Mouse (Mus musculus) brain, embryonic 18.5 days (tissue): ENCODE results near the gene Rom1.
A peak's percentile ranks its signal among the peaks of the same experiment; 100 is the strongest.

Source experiments
- DNase-seq: peaks from one replicate; pipeline ENCODE4 v3.0.0-alpha.2; 2012; ENCODE audit warnings: low read depth, low spot score

Gene Rom1

GRCm38 (mm10) chr19:8942276-8942964, 13.3 kb upstream of the Rom1 start:
- DNase-seq = no peak

GRCm38 (mm10) chr19:8941515-8942217, 12.5 kb upstream of the Rom1 start, which contains the start of gene Mta2:
TSS of gene Mta2 (plus strand) at chr19:8941875.
- DNase-seq = peak; percentile 92

DNA sequence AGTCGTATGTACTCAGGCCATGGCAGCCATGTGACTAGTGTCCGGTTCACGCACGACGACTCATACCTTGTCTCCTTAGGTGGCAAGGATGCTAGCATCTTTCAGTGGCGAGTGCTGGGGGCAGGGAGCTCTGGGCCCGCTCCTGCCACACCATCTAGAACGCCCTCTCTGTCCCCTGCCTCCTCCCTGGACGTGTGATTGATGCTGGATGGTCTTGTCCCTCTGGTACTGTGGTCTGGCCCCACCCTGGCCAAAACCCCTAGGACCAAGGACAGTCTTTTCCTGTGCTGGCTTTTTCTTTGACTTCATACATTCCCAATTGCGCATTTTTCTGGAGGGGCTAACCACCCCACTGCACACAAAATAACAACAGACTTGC, 12.0 kb upstream of the Rom1 start:
- no peak for DNase-seq

- no peak for DNase-seq
These were observed 11.5 kb upstream of the Rom1 start for GRCm38 (mm10) chr19:8940526-8941133.

DNA sequence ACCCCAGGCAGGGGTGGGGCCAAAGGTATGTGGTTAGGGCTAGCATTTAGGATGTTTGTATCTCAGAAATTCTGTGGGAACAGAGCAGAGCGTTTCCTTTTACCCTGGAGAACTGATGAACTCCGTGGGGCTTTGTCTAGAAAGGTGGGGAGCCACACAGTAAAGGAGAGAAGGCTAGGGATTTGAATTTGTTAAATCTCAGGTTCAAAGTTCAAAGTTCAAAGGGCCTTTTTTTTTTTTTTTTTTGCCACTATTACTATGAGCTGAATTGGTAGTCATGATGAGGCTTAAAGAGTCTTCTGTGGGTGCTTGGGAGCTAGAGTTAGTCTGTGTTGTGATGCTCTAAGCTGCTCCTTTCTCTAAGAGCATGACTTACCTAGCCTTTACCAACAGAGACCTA, 7.6 kb upstream of the Rom1 start:
- DNase-seq = no peak

DNA sequence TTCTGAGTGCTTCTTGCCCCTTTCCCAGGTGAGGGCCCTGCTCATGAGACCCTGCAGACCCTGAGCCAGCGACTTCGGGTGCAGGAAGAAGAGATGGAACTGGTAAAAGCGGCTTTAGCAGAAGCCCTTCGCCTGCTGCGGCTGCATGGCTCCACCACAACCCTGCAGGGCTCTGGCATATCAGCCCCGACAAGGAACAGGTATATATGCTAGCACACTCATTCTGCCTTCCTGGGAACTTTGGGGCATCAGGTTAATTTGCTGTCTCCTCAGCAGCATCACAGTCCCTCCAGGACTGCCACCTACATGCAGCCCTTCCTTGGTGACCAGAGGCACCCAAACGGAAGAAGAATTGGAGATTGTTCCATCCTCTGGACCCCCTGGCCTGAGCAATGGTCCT, 1.6 kb upstream of the Rom1 start:
- no peak for DNase-seq

- DNase-seq = no peak
These were observed 961 bp upstream of the Rom1 start for GRCm38 (mm10) chr19:8930117-8930516.

GRCm38 (mm10) chr19:8928689-8929223, 400 bp downstream of the Rom1 start:
- no peak for DNase-seq

- no peak for DNase-seq
These were observed 1.1 kb downstream of the Rom1 start for GRCm38 (mm10) chr19:8927891-8928525.

GRCm38 (mm10) chr19:8926766-8927165, 2.4 kb downstream of the Rom1 start:
- no peak for DNase-seq

- DNase-seq = no peak
These were observed 7.4 kb downstream of the Rom1 start for GRCm38 (mm10) chr19:8921741-8922140.

DNA sequence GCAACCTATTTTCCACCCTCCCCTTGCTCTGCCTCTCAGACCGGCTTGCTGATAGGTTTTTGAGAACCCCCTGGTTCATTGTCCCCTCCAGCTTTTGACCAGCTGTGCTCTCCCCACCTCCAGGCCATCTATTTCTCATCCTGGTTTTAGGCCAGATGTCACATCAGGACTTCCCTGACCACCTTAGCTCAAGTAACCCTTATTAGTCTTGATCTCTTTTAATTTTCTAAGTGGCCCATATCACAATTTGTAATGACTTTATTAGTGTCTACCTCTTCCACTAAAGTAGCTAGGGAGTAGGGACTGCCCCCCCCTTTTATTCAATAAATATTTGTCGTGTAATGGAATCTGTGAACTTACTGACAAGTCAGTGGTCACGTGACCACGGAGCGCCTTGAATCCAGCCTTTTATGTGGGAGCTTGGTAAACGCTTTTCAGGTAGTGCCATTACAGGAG, 8.3 kb downstream of the Rom1 start:
- no peak for DNase-seq

GRCm38 (mm10) chr19:8920073-8920736, 9.0 kb downstream of the Rom1 start, which contains the start of gene B3gat3:
TSS of gene B3gat3 (plus strand) at chr19:8920374.
- peak; percentile 63 for DNase-seq

DNA sequence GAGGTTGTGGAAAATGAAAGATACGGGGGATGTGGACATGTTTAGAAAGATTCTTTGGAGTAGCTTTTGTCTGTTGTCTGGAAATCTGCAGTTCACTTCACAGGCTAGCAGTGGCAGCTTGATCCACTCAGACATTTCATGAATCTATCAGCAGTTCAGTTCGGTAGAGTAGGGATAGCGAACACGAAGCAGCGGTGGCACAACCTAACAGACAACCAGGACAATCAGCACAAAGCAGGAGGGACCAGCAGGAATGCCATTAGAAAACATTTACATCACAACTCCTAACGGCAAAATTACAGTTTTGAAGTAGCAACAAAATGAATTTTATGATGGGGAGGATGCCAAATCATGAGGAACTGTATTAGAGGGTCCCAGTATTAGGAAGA, 9.5 kb downstream of the Rom1 start:
- DNase-seq = no peak

- DNase-seq = no peak
These were observed 10.2 kb downstream of the Rom1 start for GRCm38 (mm10) chr19:8919000-8919399.

- no peak for DNase-seq
These were observed 14.9 kb downstream of the Rom1 start for GRCm38 (mm10) chr19:8914212-8914611.

DNA sequence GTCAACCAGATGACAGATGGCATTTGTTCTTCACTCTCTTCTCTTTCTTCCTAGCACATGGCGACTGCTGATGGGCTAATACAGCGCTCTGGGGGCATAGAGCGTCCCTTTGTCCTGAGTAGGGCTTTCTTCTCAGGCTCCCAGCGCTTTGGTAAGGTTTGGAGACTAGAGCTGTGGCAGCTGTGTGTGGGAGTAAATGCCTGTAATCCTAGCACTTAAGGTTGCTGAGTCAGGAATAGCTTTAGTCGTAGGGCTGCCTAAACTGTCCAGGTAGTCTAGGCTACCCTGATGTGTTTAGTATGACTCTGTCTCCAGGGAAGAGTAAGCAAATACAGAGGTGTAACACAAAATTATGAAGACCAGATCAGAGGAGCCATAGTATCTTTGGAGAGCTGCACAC, 17.3 kb downstream of the Rom1 start:
- no peak for DNase-seq

GRCm38 (mm10) chr19:8908531-8908930, 20.6 kb downstream of the Rom1 start:
- no peak for DNase-seq

GRCm38 (mm10) chr19:8903412-8903811, 25.7 kb downstream of the Rom1 start:
- DNase-seq = no peak

GRCm38 (mm10) chr19:8899079-8899478, 30.1 kb downstream of the Rom1 start:
- DNase-seq = no peak

DNA sequence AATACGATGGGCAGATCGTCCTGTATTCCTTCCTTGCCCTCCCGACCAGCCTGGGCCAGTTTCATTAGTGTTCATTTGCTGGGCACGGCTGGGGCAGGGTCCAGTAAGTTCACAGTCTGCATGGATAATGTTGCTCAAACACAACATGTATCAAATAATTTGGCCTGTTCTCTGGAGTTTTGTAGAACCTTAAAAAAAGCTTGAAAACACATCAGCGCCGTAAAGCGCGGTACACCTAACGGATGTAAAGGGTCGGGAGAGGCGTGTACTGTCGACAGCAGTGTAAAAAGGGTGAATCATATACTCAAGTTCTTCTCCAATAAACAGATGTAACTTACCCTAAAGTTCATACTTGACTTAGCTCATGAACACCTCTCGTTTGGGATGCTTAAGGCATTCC, 30.6 kb downstream of the Rom1 start:
- no peak for DNase-seq
